Mouse (Mus musculus) stomach, embryonic 14.5 days (tissue): ENCODE measurements at regions not wholly inside any gene's neighbourhood (a gene's known extent, or its start where the extent isn't known, plus 50 kb on each side); places are given as distances from the start of the nearest gene placed in this dataset.

Source experiments
- ATAC-seq: fragments of 200-750 bp; cut with Nextera tagmentation; 2 replicates; pipeline ENCODE4 v1.8.0; 2017; ENCODE audit warnings: low read depth, moderate TSS enrichment; ENCODE audit not compliant: insufficient number of reproducible peaks, insufficient read depth, low FRiP score
- H3K27ac ChIP-seq: fragments of 300-500 bp; sonication (generic); 2 replicates; pipeline ENCODE4 v1.5.1; 2014; ENCODE audit warnings: mild to moderate bottlenecking, low read length, moderate library complexity, mixed read lengths
- H3K27me3 ChIP-seq: fragments of 300-500 bp; sonication (generic); 2 replicates; pipeline ENCODE4 v1.6.1; 2014; ENCODE audit warnings: low read length, control low read depth, mixed read lengths; ENCODE audit not compliant: control insufficient read depth, insufficient read depth
- H3K36me3 ChIP-seq: fragments of 300-500 bp; sonication (generic); 2 replicates; pipeline ENCODE4 v1.6.1; 2014; ENCODE audit warnings: mild to moderate bottlenecking, control low read depth, low read length, moderate library complexity, mixed read lengths; ENCODE audit not compliant: control insufficient read depth, insufficient read depth
- H3K4me1 ChIP-seq: fragments of 300-500 bp; sonication (generic); 2 replicates; pipeline ENCODE4 v1.6.1; 2014; ENCODE audit warnings: low read length, control low read depth, mixed read lengths; ENCODE audit not compliant: control insufficient read depth, insufficient read depth
- H3K4me2 ChIP-seq: fragments of 300-500 bp; sonication (generic); replicated peaks from 2 replicates; pipeline ENCODE4 v1.6.1; 2014; ENCODE audit warnings: low read depth, low read length, control low read depth
- H3K4me3 ChIP-seq: fragments of 300-500 bp; sonication (generic); 2 replicates; pipeline ENCODE4 v1.5.1; 2014; ENCODE audit warnings: low read depth, low read length, control low read depth
- H3K9ac ChIP-seq: fragments of 300-500 bp; sonication (generic); replicated peaks from 2 replicates; pipeline ENCODE4 v1.6.1; 2014; ENCODE audit warnings: low read depth, mild to moderate bottlenecking, control low read depth, low read length, moderate library complexity, mixed read lengths
- H3K9me3 ChIP-seq: fragments of 300-500 bp; sonication (generic); 2 replicates; pipeline ENCODE4 v1.6.1; 2016; ENCODE audit warnings: low read depth, low read length, control low read depth; ENCODE audit not compliant: control insufficient read depth
- WGBS: fragments of 180-500 bp; shearing (Covaris S2); extraction: QIAGEN DNeasy Blood & Tissue Kit; methylation state at CpG from one replicate; pipeline ENCODE4 v1.1.7; 2014; 5-methylcytosine and 5-hydroxymethylcytosine counted together

DNA sequence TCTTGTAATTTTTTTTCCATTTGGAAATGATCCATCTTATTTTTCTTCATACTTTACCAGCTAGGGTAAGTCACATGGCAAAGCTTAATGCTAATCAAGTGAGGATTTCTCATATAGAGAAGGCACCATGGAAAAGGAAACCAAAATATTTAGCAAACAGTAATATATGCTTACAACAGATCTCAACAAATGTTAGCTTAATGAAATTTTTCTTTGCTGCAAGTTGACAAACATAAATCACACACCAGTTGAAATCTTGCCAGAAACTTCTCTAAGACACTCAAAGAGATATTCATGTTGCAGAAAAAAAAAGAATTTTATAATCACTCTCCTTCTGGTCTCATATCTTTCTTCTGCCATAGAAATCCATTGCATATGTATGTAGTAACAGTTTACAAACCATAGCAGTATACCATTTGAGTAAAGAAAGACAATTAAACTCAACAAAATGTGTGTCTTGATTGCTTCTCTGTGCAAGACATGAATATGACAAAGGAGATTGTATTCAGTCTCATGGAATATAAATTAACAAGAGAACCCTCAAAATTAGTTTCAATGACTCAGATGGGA, 408.3 kb upstream of the Gm10306 start:
- no peak overlapping the region for H3K27ac ChIP-seq
- no peak overlapping the region for H3K4me2 ChIP-seq
- H3K36me3 ChIP-seq = no peaks in the 10 kb centered on the region
- no peaks in the 10 kb centered on the region for H3K9me3 ChIP-seq
- H3K27me3 ChIP-seq = no peaks in the 10 kb centered on the region
- no peaks in the 10 kb centered on the region for H3K4me1 ChIP-seq
- H3K9ac ChIP-seq = no peak overlapping the region
- ATAC-seq = no peak
- no peak overlapping the region for H3K4me3 ChIP-seq

DNA sequence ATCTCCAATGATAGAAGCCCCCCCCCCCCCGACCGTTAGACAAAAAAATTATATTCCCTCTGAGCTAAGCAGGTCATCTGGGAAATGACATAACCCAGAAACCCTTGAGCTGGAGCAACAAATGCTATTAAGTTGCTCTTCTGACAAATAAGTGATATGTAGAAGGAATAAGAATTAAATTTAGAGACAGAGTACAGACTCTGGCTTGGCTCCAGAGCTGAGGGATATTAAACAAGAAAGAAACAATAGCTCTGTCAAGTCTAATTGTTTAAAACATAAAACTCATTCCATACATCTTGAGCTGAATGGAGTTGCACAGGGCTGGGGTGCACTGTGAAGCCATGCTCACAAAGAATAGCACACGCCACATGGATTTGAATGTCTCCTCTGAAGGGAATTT, 407.3 kb upstream of the Gm10306 start:
- Histone ChIP-seq H3K4me1 (no peaks in the 10 kb centered on the region), H3K4me3 (no peak overlapping the region), H3K36me3 (no peaks in the 10 kb centered on the region), H3K9ac (no peak overlapping the region), H3K27me3 (no peaks in the 10 kb centered on the region), H3K27ac (no peak overlapping the region), H3K9me3 (no peaks in the 10 kb centered on the region), H3K4me2 (no peak overlapping the region)
- ATAC-seq = peak; percentile 58; the same call in 1 of the 2 replicates
- WGBS = 63% methylated on average over 3 of the region's 3 CpGs

DNA sequence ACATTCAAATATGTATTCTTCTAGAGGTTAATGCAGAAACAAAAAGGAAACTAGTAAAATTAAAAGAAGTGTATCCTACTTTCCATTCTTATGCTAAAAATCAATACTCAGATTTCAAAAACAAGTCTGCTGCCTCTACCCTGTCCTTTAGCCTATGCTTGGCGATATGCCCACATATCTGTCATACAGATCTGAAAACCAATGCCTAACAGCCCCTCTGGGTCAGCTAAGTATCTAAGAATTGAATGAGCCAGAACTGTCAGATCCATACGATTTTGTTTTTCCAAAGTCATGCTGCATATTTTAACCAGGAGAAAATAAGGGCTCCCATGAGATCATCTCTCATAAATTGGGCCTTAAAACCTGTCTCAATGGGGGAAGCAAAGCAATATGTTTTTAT, 395.7 kb upstream of the Gm10306 start:
- Histone ChIP-seq H3K36me3 (no peaks in the 10 kb centered on the region), H3K9me3 (no peaks in the 10 kb centered on the region), H3K4me1 (no peaks in the 10 kb centered on the region), H3K27ac (no peak overlapping the region), H3K27me3 (no peaks in the 10 kb centered on the region), H3K9ac (no peak overlapping the region), H3K4me3 (no peak overlapping the region), H3K4me2 (no peak overlapping the region)
- no peak for ATAC-seq
- 61% methylated on average over 2 of the region's 2 CpGs for WGBS

DNA sequence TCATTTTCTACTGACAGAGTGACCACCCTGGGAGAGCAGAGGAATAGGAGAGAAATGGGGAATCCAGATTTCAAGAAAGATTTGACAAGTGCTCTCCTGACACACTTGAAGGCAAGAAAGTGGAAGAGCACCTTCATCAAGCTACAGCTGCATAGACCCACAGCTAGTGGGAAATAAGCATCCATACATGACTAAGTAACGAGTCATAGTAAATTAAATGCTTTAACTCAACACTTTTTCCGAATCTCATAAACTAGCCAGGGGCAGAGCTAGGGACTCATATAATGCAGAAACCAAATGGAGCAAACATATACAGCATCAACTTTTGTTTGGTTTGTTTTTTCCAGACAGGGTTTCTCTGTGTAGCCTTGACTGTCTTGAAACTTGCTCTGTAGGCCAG, 383.2 kb upstream of the Gm10306 start:
- Histone ChIP-seq H3K36me3 (no peaks in the 10 kb centered on the region), H3K9me3 (no peaks in the 10 kb centered on the region), H3K9ac (no peak overlapping the region), H3K4me2 (no peak overlapping the region), H3K4me1 (no peaks in the 10 kb centered on the region), H3K27ac (no peak overlapping the region), H3K27me3 (no peaks in the 10 kb centered on the region), H3K4me3 (no peak overlapping the region)
- 93% methylated on average over 2 of the region's 2 CpGs for WGBS
- no peak for ATAC-seq

DNA sequence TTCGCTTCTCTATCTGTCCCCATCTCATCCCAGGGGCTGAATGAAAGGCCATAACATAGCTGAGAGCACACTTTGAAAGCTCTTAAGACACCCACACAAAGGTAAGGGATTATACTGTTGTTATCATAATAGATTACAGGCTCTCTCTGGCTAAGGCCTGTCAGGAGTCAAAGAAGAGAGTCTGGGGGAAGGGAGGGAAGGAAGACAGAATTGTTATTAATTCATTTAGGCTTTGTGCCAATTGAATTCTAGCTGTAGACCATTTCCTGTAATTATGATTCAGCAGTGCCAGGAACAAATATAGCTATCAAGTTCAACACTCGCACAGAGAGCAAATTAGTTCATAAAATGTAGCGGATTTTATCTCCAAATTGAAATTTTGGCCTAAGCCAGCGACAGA, 369.3 kb upstream of the Gm10306 start:
- H3K4me3 ChIP-seq = no peak overlapping the region
- no peak overlapping the region for H3K4me2 ChIP-seq
- 45% methylated on average over 4 of the region's 4 CpGs for WGBS
- H3K4me1 ChIP-seq = no peaks in the 10 kb centered on the region
- H3K9me3 ChIP-seq = no peaks in the 10 kb centered on the region
- no peaks in the 10 kb centered on the region for H3K27me3 ChIP-seq
- H3K9ac ChIP-seq = no peak overlapping the region
- no peaks in the 10 kb centered on the region for H3K36me3 ChIP-seq
- ATAC-seq = peak; percentile 61; the same call in 1 of the 2 replicates
- H3K27ac ChIP-seq = no peak overlapping the region

DNA sequence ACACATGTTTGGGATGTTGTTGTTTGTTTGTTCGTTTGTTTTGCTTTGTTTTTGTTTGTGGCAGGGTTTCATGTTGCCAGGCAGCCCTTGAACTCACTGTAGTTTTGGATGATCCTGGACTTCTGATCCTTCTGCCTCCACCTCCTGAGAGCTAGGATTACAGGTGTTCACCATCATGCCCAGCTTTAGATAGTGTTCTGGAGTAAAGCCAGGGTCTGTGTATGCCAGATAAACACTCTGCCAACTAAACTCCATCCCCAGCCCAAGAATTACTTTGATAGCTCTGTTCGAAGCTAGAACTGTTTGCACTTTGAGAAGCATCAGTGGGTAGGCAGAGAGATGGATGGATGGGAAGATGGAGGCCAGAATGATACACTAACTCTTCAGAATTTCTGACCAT, 368.0 kb upstream of the Gm10306 start:
- H3K27me3 ChIP-seq = no peaks in the 10 kb centered on the region
- H3K9me3 ChIP-seq = no peaks in the 10 kb centered on the region
- no peak overlapping the region for H3K4me2 ChIP-seq
- ATAC-seq = no peak
- 28% methylated on average over 2 of the region's 2 CpGs for WGBS
- H3K4me1 ChIP-seq = no peaks in the 10 kb centered on the region
- no peak overlapping the region for H3K27ac ChIP-seq
- H3K4me3 ChIP-seq = no peak overlapping the region
- H3K36me3 ChIP-seq = no peaks in the 10 kb centered on the region
- no peak overlapping the region for H3K9ac ChIP-seq

DNA sequence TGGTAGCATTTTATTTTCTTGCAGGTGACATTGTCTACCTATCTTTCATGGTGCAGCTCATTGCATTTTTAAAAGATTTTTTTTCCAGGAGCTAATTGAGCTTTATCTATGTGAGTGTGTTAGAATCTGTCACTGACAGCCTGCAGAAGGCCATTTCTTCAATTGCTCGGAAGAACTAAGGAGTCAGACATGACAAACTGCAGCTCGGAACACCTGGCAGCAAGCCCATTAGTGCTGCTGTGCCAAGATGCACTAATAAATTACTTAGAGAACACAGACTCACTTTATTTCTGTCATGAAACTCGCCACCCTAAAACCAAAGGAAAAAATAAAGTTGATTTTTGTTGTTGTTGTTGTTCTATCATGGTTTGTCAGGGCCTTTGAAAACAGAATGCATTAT, 367.5 kb upstream of the Gm10306 start:
- 20% methylated on average over 3 of the region's 3 CpGs for WGBS
- Histone ChIP-seq H3K9me3 (no peaks in the 10 kb centered on the region), H3K4me3 (no peak overlapping the region), H3K27ac (no peak overlapping the region), H3K27me3 (no peaks in the 10 kb centered on the region), H3K36me3 (no peaks in the 10 kb centered on the region), H3K4me1 (no peaks in the 10 kb centered on the region), H3K4me2 (no peak overlapping the region), H3K9ac (no peak overlapping the region)
- no peak for ATAC-seq

DNA sequence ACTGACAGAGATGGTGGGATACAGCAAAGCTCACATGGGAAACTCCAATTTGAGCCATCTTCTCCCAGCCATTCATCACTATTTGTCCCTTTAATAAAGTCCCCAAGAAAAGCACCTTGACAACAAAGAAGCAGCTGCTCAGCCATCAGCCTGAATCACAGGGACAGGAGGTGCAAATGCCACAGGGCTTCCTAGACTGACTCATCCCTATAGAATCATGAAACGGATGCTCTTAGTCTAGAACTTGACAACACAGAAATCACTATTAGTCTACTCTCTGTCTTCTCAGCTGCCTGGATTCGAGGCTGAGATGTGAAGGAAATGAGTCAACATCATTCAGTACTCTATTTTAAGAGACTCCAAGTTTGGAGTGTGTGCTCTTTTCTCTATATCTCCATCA, 365.4 kb upstream of the Gm10306 start:
- no peaks in the 10 kb centered on the region for H3K27me3 ChIP-seq
- no peaks in the 10 kb centered on the region for H3K36me3 ChIP-seq
- no peak overlapping the region for H3K4me3 ChIP-seq
- WGBS = 67% methylated on average over 2 of the region's 2 CpGs
- no peak overlapping the region for H3K27ac ChIP-seq
- H3K9me3 ChIP-seq = no peaks in the 10 kb centered on the region
- H3K4me1 ChIP-seq = no peaks in the 10 kb centered on the region
- H3K4me2 ChIP-seq = no peak overlapping the region
- H3K9ac ChIP-seq = no peak overlapping the region
- ATAC-seq = no peak

DNA sequence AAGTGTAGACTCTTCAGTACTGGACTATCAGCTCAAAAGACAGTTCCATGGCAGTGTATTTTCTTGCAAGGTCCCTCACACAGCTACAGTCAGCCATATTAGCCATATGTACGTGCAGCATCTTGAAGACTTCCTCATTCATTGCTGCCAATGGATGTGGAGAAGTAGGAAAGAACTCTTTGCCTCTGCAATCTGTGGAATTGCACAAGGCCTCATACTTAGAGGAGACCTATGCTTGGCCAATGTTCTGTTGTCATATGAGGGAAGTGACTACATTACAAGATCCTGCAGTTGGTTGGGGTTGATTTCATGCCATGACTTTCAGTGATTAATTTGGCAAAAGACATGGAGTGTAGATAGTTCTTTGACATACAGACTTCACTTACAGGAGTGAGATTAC, 340.1 kb upstream of the Gm10306 start:
- 80% methylated on average over 1 of the region's 1 CpGs for WGBS
- Histone ChIP-seq H3K4me3 (no peak overlapping the region), H3K36me3 (no peaks in the 10 kb centered on the region), H3K4me1 (no peaks in the 10 kb centered on the region), H3K27ac (no peak overlapping the region), H3K4me2 (no peak overlapping the region), H3K27me3 (no peaks in the 10 kb centered on the region), H3K9me3 (no peaks in the 10 kb centered on the region), H3K9ac (no peak overlapping the region)
- ATAC-seq = no peak
